Mouse (Mus musculus) G1E (cell line): ENCODE results near the gene Pard3b.

Source experiments
- CTCF ChIP-seq: IDR thresholded peaks from 2 replicates; pipeline ENCODE4 v1.5.1; 2012; ENCODE audit warnings: low read depth, low read length, inconsistent platforms, mixed read lengths
- GATA1 ChIP-seq: IDR thresholded peaks from 2 replicates; pipeline ENCODE4 v1.6.1; 2012; ENCODE audit warnings: borderline replicate concordance, low read length, inconsistent platforms, mixed read lengths
- GATA2 ChIP-seq: IDR thresholded peaks from 2 replicates; pipeline ENCODE4 v1.6.1; 2012; ENCODE audit warnings: low read depth, low read length, inconsistent platforms, borderline replicate concordance

DNA sequence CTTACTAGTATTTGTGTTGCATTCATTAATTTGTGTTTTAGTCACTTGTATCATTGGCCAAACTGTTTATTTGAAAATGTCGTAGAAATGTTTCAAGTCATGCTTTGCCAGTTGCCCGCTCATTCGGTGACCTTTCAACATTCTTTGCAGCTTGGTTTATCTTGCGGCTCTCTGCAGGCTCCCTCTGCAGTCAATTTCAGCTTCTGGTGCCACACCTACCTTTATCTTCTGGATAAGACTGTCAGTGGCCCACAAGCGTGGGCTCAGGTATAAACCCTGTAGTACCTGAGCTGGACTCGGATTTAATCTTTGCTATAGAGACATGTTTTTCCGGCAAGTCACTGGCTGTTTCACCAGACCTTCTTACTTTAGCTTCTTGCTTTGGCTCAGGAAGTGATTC is 456.3 kb downstream of the Pard3b start:
- TF ChIP-seq CTCF (no peak), GATA2 (no peak), GATA1 (no peak)
